Mouse (Mus musculus): ENCODE measurements around the gene Ankrd13d.

GRCm38 (mm10) chr19:4231253-4232185 lies 51.4 kb downstream of the Ankrd13d start, which contains the start of gene Pold4:
- no peak for TF ChIP-seq CTCF (IDR thresholded peaks at IDR 0.05; ENCODE audit: control insufficient read depth, insufficient read depth, insufficient read length)
- no peak for TF ChIP-seq MYOG (IDR thresholded peaks at IDR 0.05; ENCODE audit: control insufficient read depth, extremely low read depth, insufficient read length)

All from C2C12 (cell line).